Mouse (Mus musculus) splenic B cell, adult 2 months (primary cell): Measurements from ENCODE around the gene Cabp2.
"Not testable (repeated sequence)": the region's sequence is repeated elsewhere in the genome, so short reads cannot be mapped to it uniquely, and the experiment has no call there.

Source experiments
- DNase-seq: peaks from one replicate; pipeline ENCODE4 v3.0.0-alpha.2; 2011; ENCODE audit warnings: low read depth, low spot score
- H3K27me3 ChIP-seq: 2 replicates; pipeline ENCODE4 v1.6.1; 2012; ENCODE audit warnings: mild to moderate bottlenecking, low read length, moderate library complexity, mixed read lengths; ENCODE audit not compliant: control insufficient read depth, poor library complexity, insufficient read depth, severe bottlenecking
- H3K36me3 ChIP-seq: 2 replicates; pipeline ENCODE4 v1.6.1; 2012; ENCODE audit warnings: mild to moderate bottlenecking, low read length, moderate library complexity, mixed read lengths; ENCODE audit not compliant: control insufficient read depth, poor library complexity, insufficient read depth, severe bottlenecking

The Cabp2 gene

DNA sequence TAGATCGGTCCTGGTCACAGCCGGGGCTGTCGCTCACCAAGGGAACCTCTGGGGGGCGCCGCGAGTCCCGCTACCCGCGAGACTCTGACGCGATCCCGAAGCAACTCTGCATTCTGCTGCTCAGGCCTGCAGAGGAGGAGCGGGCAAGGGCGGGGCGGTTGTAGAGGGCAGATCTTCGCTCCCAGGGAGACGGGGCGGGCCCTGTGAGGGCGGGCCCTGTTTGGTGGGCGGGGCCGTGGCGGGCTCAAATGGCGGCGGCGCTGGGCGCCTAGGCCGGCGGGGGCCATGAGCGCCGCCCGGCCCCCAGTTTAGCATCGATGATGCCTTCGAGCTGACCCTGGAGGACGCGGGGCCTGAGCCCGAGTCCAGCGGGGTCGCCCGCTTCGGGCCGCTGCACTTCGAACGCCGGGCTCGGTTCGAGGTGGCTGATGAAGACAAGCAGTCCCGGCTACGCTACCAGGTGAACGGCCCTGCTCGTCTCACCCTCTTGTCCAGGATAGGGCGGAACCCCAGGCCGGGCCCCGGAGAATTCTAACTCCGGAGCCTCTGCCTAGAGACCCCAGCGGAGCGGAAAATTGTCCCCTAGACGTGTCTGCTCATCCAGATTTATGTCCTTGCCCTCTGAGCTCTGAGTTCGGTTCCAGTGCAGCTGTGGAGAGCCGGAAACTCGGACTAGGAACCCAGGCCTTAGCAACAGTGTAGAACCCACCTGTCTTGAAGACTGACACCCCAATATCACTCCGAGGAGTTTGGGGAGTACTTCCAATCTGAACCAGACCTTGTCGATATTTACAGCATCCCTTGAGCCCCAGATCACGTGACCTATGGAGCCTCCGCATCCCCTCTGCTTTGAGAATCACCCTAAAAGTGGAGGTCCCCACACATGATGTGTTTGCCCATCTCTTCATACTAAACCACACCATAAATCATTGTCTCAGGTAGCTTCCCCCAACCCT lies 44.6 kb downstream of the Cabp2 start, which contains the start of gene Aip:
Gene Aip (minus strand): TSS at position 118 of the 956 bp plus-strand sequence.
- H3K36me3 ChIP-seq: peaks cover 11% of the 10 kb centered on the region; the same call in 1 of the 2 replicates
- no peaks in the 10 kb centered on the region for H3K27me3 ChIP-seq
- DNase-seq: peak; percentile 99

DNA sequence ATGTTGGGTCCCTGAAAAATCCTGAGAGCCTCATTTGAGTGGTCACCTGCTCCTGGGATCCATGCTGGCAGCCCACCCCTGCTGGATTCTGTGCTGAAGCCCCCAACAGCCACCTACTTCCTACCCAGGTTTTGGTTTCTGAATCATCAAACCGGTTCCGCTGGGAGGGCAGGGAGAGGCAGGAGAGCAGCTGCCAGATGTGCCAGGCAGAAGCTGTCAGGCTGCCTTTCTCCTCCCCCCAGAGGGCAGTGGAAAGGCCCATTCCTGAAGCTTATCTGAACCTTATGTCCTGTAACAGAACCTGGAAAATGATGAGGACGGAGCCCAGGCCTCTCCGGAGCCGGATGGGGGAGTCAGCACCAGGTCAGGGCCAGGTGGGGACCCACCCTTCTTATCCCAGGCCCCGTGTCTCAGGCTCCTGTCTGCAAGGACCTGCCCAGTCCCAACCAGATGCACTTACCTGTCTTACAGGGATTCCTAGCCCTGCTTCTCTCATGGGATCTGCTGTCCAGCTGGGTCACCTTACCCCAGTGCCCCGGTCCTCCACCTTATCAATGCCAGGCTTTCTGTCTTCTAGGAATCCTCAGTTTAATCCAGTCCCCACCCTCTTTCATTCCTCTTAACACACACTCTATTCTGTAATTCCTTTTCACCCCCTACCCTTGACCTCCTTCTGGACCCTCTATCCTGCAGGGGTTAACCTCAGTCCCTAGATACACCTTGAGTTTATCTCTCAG lies 45.5 kb downstream of the Cabp2 start:
- H3K36me3 ChIP-seq: peaks cover 18% of the 10 kb centered on the region
- no peak for DNase-seq
- no peaks in the 10 kb centered on the region for H3K27me3 ChIP-seq

DNA sequence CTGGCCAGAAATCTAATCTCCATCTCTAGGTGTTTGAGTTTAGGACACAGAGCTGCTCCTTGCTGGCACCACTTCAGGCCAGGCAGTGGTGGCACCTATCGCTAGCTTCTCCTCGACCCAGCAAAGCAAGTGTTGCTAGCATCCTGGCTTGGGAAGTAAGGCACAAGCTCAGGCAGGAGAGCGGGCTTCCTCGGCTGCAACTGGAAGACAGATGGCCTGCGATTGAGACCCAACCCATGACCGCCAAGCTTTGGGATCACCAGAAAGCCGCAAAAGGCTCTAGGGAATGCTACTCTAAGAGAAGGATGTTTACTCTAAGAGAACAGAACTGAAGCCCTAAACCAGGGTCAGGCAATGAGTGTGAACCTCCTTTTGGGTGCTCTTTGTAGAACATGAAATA lies 48.1 kb downstream of the Cabp2 start:
- DNase-seq: no peak
- Histone ChIP-seq H3K27me3 (no peaks in the 10 kb centered on the region), H3K36me3 (peaks cover 22% of the 10 kb centered on the region)

DNA sequence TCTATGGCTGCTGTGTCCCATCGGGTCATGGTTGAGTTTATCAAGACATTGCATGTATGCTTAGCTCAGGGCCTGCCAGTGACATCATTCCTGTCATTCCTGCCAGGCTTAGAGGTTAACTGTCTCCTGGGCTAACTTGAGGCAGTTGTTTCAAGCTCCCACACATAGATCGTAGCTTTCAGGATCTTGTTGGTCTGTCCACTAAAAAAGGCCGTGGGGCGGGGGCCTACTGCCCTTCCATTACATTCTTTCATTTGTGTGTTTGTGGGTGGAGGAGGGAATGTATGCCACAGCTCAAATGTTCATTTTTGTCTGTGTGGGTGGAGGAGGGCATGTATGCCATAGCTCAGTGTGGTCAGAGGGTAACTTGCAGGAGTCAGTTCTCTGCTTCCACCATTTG lies 48.7 kb downstream of the Cabp2 start:
- no peak for DNase-seq
- no peaks in the 10 kb centered on the region for H3K27me3 ChIP-seq
- peaks cover 22% of the 10 kb centered on the region for H3K36me3 ChIP-seq

DNA sequence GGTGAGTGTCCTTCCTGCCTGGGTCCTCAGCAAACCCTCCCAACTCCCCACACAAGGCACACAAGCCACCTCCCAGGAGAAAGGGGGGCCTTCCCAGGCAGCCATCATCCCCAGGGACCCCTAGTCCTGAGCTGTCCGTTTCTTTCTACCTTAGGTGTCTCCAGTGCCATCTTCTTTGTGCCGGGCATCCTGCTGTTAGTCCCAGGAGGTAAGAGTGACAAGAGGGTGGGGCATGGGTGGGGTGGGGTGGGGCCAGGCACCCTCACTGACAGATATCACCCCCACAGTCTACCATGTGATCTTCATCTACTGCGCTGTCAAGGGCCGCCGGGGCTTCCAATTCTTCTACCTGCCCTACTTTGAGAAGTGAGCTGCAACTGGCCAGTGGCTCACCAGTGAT lies 49.7 kb downstream of the Cabp2 start:
- Histone ChIP-seq H3K36me3 (peaks cover 22% of the 10 kb centered on the region), H3K27me3 (no peaks in the 10 kb centered on the region)
- DNase-seq: no peak

DNA sequence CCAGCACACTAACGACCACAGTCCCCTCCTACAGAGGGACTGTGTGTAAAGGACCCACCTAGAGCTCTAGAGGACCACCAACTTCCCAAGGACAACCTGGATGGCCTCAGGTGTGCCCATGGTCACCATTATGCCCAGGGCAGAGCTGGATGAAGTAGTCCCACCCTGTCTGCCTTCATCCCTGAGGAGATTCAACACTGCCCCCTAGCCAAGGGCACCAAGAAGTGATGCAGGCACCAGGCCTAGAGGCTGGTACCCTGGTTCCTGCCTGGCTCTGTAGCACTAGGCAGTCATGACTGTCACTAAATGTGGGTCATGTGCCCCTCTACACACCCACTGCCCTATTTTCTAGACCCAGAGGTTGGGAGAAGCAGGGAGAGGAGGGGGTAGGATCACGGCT lies 50.4 kb downstream of the Cabp2 start:
- H3K36me3 ChIP-seq: peaks cover 22% of the 10 kb centered on the region
- no peaks in the 10 kb centered on the region for H3K27me3 ChIP-seq
- no peak for DNase-seq

DNA sequence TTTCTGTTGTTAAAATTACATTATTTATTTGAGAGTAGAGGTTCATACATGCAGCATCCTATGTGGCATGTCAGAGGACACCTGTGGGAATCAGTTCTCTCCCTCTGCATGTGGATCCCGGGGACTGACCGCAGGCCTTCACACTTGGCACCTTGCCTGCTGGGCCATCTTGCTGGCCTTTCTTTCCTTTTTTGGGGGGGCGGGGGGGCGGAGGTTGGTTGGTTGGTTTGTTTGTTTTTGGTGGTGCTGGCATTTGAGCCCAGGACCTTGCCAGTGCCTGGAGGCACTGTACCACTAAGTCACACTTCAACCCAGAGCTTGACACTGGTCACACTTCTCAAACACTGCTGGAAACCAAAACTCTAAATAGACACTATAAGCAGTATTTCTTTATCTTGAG lies 53.0 kb downstream of the Cabp2 start:
- no peaks in the 10 kb centered on the region for H3K27me3 ChIP-seq
- DNase-seq: no peak
- H3K36me3 ChIP-seq: peaks cover 20% of the 10 kb centered on the region

DNA sequence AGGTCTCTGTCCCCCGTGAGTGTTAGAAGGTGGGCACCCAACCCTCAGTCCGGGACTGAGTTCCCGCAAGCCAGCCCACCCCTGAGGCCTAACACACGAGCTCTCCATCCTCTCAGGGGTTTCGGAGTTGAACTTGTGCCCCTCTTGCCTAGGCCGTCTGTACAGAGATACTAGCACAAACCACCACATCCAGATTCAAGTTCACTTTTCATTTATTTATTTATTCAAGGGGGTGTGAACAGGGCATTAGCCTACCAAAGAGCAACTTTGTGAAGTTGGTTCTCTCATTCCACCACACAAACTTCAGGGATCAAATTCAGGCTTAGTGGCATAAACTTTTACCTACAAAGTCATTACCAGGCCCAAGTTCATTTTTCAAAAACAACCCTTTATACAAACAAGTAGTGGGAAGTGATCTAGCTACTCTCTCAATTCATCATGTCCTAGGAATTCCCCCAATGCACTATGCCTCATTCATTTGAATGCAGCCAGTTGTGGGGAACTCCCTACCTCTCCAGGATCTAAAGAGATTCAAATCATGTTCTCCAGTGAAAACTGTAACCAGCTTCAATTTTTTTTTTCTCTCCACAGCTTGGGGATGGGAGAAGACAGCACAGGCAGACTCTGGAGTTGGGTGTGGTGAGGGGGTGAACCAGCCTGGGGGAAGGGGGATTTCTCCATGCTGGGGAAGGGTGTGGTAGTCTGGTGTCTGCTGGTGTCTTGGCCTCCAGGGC lies 54.0 kb downstream of the Cabp2 start:
- peaks cover 16% of the 10 kb centered on the region for H3K36me3 ChIP-seq
- not testable (repeated sequence) for DNase-seq, H3K27me3 ChIP-seq

DNA sequence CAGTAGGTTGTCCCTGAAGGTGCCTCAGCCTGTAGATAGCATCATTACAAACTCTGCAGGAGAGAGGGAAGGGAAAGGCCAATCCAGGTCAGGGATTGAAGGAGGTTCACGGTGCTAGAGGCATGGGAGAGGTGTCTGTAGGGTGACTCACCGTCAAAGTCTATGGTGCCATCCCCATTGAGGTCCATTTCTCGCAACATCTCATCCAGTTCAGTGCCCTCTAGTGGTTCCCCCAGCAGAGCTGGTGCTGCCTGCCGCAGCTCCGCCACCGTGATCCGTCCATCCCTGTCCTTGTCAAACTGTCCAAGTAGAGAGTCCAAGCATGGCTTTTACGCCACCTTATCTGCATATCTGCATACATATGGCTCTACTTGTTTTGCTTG lies 54.6 kb downstream of the Cabp2 start:
- peak; percentile 48 for DNase-seq
- H3K36me3 ChIP-seq: peaks cover 11% of the 10 kb centered on the region
- not testable (repeated sequence) for H3K27me3 ChIP-seq

DNA sequence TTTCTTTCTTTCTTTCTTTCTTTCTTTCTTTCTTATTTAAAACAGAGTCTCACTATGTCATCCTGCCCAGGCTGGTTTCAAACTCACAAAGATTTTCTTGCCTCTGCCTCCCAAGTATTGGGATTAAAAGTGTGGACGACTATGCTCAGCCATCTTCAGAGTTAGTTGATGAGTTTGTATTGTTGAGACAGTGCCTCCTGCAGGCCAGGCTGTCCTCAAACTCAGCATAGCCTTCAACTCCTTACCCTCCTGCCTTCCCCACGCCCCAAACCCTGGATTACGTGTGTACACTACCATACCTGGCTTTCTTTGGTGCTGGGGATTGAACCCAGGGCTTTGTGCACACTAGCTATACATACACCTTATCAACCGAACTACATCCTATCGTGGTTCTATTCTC lies 55.1 kb downstream of the Cabp2 start:
- Histone ChIP-seq H3K27me3 (no peaks in the 10 kb centered on the region), H3K36me3 (peaks cover 6% of the 10 kb centered on the region)
- no peak for DNase-seq
